Mouse (Mus musculus): ENCODE measurements around the gene H2afv.

- no peak for TF ChIP-seq CTCF (IDR thresholded peaks at IDR 0.05; ENCODE audit: control insufficient read depth, insufficient read depth, insufficient read length)
- TF ChIP-seq MYOD1 (IDR thresholded peaks at IDR 0.05; ENCODE audit: control insufficient read depth, insufficient read length, low read depth): no peak
- TF ChIP-seq MAX (IDR thresholded peaks at IDR 0.05): no peak
- TF ChIP-seq MYOG (IDR thresholded peaks at IDR 0.05; ENCODE audit: control insufficient read depth, extremely low read depth, insufficient read length): no peak
- no peak for TF ChIP-seq USF1 (IDR thresholded peaks at IDR 0.05; ENCODE audit: low read depth)
- no peak for TF ChIP-seq CEBPB (IDR thresholded peaks at IDR 0.05; ENCODE audit: low read depth)
Measured at GRCm38 (mm10) chr11:6447493-6447892, 3.2 kb upstream of the H2afv start.
